Mouse (Mus musculus) cerebellum, adult 2 months (tissue): Measurements from ENCODE around the gene Gria2. TPM values are rescaled to one million over a fixed set of nuclear protein-coding genes. Genes with fewer than 3 reads are reported as not detected.

Experiments
- DNase-seq, 2 experiments: peaks; one replicate each; pipeline ENCODE4 v3.0.0; 2021
- H3K27ac ChIP-seq: fragments of 200-500 bp; 2 replicates; pipeline ENCODE4 v1.5.1; 2012; ENCODE audit warnings: low read length, control low read depth, inconsistent platforms; ENCODE audit not compliant: insufficient read depth
- H3K27me3 ChIP-seq: fragments of 200-500 bp; 2 replicates; pipeline ENCODE4 v1.6.1; 2012; ENCODE audit warnings: inconsistent platforms, mild to moderate bottlenecking, low read length, moderate library complexity; ENCODE audit not compliant: control insufficient read depth, insufficient read depth
- H3K4me1 ChIP-seq: fragments of 200-500 bp; 2 replicates; pipeline ENCODE4 v1.6.1; 2011; ENCODE audit warnings: low read length; ENCODE audit not compliant: control insufficient read depth, insufficient read depth
- H3K4me3 ChIP-seq: fragments of 200-500 bp; replicated peaks from 2 replicates; pipeline ENCODE3; 2011; ENCODE audit warnings: mild to moderate bottlenecking, low read depth, low read length, control low read depth; ENCODE audit not compliant: insufficient read depth
- CTCF ChIP-seq: fragments of 200-500 bp; IDR thresholded peaks from 2 replicates; pipeline ENCODE4 v1.5.1; 2011; ENCODE audit warnings: low read depth, mild to moderate bottlenecking, control low read depth, low read length, moderate library complexity, borderline replicate concordance; ENCODE audit not compliant: insufficient read depth
- POLR2A ChIP-seq: fragments of 200-500 bp; IDR thresholded peaks from 2 replicates; pipeline ENCODE4 v1.6.1; 2011; ENCODE audit warnings: low read length, control low read depth, borderline replicate concordance; ENCODE audit not compliant: insufficient read depth
- WGBS: fragments of 180-500 bp; shearing (Covaris S2); methylation state at CpG from one replicate; pipeline ENCODE4 v1.1.7; 2018; 5-methylcytosine and 5-hydroxymethylcytosine counted together
- polyA plus RNA-seq: library from polyadenylated mRNA; depleted of rRNA; stranded (reverse); fragments of >200 nt; gene quantifications from 2 replicates; pipeline ENCODE4 v1.2.3, GENCODE M21; 2012

The Gria2 gene
- polyA plus RNA-seq, 1 experiment = 127 TPM

GRCm38 (mm10) chr3:80797935-80798334, 4.7 kb downstream of the Gria2 start:
- peaks cover 7% of the 10 kb centered on the region; the same call in 1 of the 2 replicates for H3K4me1 ChIP-seq
- H3K27ac ChIP-seq = no peak overlapping the region
- no peak overlapping the region for H3K4me3 ChIP-seq
- no peaks in the 10 kb centered on the region for H3K27me3 ChIP-seq
- 57% methylated on average over 1 of the region's 1 CpGs for WGBS
- TF ChIP-seq POLR2A = no peak
- no peak for TF ChIP-seq CTCF
- no peak for DNase-seq

DNA sequence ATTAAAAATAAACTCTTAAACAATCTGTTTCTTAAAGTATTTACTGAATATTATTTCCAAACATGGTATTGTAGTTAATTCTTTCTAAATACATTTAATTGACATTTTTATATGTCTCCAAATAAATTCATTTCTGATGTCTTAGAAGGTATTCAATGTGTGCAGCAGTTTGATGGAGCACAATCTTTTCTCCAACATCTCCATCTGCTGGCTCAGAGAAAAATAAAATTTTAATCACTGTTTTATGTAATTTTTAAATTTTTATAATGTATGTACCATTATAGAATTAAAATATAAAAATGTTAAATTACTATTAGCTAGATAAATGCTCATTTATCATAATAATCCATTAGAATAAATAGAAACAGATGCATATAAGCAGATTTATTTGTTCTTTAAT, 5.9 kb downstream of the Gria2 start:
- DNase-seq = no peak
- H3K27me3 ChIP-seq = no peaks in the 10 kb centered on the region
- H3K4me1 ChIP-seq = peaks cover 7% of the 10 kb centered on the region; the same call in 1 of the 2 replicates
- no peak overlapping the region for H3K27ac ChIP-seq
- H3K4me3 ChIP-seq = no peak overlapping the region
- no peak for TF ChIP-seq CTCF
- no peak for TF ChIP-seq POLR2A

- H3K4me1 ChIP-seq = peaks cover 7% of the 10 kb centered on the region; the same call in 1 of the 2 replicates
- no peaks in the 10 kb centered on the region for H3K27me3 ChIP-seq
- no peak for TF ChIP-seq CTCF
- no peak overlapping the region for H3K4me3 ChIP-seq
- DNase-seq = no peak
- 91% methylated on average over 2 of the region's 2 CpGs for WGBS
- no peak overlapping the region for H3K27ac ChIP-seq
Measured at GRCm38 (mm10) chr3:80795284-80795683, 7.4 kb downstream of the Gria2 start.

GRCm38 (mm10) chr3:80787116-80787744, 15.4 kb downstream of the Gria2 start:
- no peak for DNase-seq
- no peaks in the 10 kb centered on the region for H3K4me1 ChIP-seq
- H3K27ac ChIP-seq = no peak overlapping the region
- H3K4me3 ChIP-seq = no peak overlapping the region
- TF ChIP-seq POLR2A (no peak), CTCF (no peak)
- no peaks in the 10 kb centered on the region for H3K27me3 ChIP-seq
- 73% methylated on average over 3 of the region's 3 CpGs for WGBS

GRCm38 (mm10) chr3:80781144-80781530, 21.5 kb downstream of the Gria2 start:
- no peak overlapping the region for H3K27ac ChIP-seq
- no peak overlapping the region for H3K4me3 ChIP-seq
- no peak for TF ChIP-seq CTCF
- no peak for TF ChIP-seq POLR2A
- H3K4me1 ChIP-seq = no peaks in the 10 kb centered on the region
- DNase-seq = no peak
- H3K27me3 ChIP-seq = no peaks in the 10 kb centered on the region

GRCm38 (mm10) chr3:80780383-80781143, 22.1 kb downstream of the Gria2 start:
- H3K27ac ChIP-seq = no peak overlapping the region
- TF ChIP-seq CTCF (no peak), POLR2A (no peak)
- WGBS = 88% methylated on average over 4 of the region's 4 CpGs
- H3K27me3 ChIP-seq = no peaks in the 10 kb centered on the region
- H3K4me1 ChIP-seq = no peaks in the 10 kb centered on the region
- H3K4me3 ChIP-seq = no peak overlapping the region
- no peak for DNase-seq

- no peaks in the 10 kb centered on the region for H3K27me3 ChIP-seq
- H3K27ac ChIP-seq = no peak overlapping the region
- no peak for DNase-seq
- no peaks in the 10 kb centered on the region; the same call in 1 of the 2 replicates for H3K4me1 ChIP-seq
- WGBS = 80% methylated on average over 2 of the region's 2 CpGs
- no peak for TF ChIP-seq POLR2A
- TF ChIP-seq CTCF = no peak
- no peak overlapping the region for H3K4me3 ChIP-seq
Measured at GRCm38 (mm10) chr3:80776628-80777027, 26.0 kb downstream of the Gria2 start.

GRCm38 (mm10) chr3:80775971-80776370, 26.7 kb downstream of the Gria2 start:
- Histone ChIP-seq H3K4me1 (no peaks in the 10 kb centered on the region; the same call in 1 of the 2 replicates), H3K4me3 (no peak overlapping the region), H3K27me3 (no peaks in the 10 kb centered on the region), H3K27ac (no peak overlapping the region)
- TF ChIP-seq CTCF = no peak
- TF ChIP-seq POLR2A = no peak
- DNase-seq = no peak
- 77% methylated on average over 4 of the region's 4 CpGs for WGBS
